Mouse (Mus musculus): ENCODE data around the gene Ccl9. TPM values are rescaled to one million over a fixed set of nuclear protein-coding genes. Genes with fewer than 3 reads are reported as not detected.

Ccl9 gene
- total RNA-seq (2017), result 30.6 and 52.2 TPM in 2 replicates

DNA sequence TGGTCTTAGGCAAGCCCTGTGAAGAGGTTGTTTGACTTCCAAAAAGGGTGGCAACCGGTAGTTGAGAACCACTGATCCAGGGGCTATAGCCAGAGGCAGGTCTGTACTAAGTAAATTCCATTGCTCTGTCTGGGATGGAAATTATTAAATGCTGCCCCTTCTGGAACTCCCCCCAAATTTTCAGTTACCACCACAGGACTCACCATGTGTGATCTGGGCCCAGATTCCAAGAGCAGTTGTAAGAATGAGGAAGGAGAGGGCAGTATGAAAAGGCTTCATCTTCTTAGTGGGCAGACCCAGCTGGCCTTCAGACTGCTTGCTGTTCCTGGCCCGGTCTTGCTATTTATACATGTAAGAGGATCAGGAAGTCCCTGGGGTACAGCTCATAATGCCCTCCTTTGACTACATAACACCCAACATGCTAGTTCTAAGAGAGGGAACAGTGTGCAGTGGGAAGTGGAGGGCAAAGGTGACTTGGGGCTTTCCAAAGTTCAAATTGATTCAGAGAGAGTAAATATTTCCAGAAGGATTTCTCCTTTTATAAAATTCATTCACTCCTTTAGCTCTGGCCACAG is at the start of gene Ccl9:
Ccl9 (minus strand) TSS at position 451 of the 575 bp plus-strand sequence.
- ATAC-seq (ENCODE audit: extremely low read depth, insufficient number of reproducible peaks, low FRiP score, poor library complexity, severe bottlenecking), result no peak

DNA sequence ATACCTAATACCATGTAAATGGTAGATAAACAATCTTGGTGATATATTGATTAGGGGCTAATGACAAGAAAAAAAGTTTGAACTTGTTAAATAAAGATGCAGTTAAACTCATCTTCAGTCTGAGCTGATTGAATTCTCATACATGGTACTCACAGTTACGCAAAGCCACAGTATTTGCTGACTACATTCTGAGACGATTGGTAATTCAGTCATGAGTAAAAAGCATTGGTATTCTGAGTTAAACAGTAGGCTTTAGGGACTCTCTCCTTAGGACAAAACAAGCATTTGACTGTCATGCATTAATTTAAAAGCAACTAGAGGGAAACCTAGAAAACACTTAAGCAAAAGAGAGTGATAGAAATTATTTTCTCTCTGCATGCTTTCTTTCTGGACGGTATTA is 45.1 kb upstream of the Ccl9 start:
- ATAC-seq (ENCODE audit: extremely low read depth, insufficient number of reproducible peaks, low FRiP score, poor library complexity, severe bottlenecking), result no peak

GRCm38 (mm10) chr11:83619037-83619436 is 40.6 kb upstream of the Ccl9 start:
- no peak for ATAC-seq (ENCODE audit: extremely low read depth, insufficient number of reproducible peaks, low FRiP score, poor library complexity, severe bottlenecking)

DNA sequence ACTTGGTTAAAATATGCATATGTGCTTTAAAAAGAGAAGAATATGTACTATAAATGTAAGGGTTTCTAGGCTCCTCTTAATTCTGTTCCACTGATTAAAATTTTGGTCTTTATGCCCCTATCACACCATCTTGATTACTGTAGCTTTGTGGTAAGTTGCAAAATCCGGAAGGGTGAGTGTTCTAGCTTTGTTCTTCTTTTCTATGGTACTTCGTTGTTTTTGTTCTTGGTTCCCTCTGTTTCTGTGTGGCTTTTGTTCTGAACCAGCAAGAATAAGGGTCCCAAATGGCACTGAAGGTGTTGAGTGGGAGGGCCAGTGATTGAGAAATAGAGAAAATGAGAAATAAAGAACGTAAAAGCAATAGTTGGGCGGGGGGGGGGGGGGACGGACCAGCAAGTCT is 39.8 kb upstream of the Ccl9 start:
- ATAC-seq (ENCODE audit: extremely low read depth, insufficient number of reproducible peaks, low FRiP score, poor library complexity, severe bottlenecking), result no peak

GRCm38 (mm10) chr11:83616586-83616985 is 38.1 kb upstream of the Ccl9 start:
- ATAC-seq (ENCODE audit: extremely low read depth, insufficient number of reproducible peaks, low FRiP score, poor library complexity, severe bottlenecking), result peak; percentile 56; the same call in 1 of the 2 replicates

- ATAC-seq (ENCODE audit: extremely low read depth, insufficient number of reproducible peaks, low FRiP score, poor library complexity, severe bottlenecking), result 0 out of 2 replicates have a peak, but pooled peaks have one; percentile 26
Measured at GRCm38 (mm10) chr11:83610900-83611299, 32.5 kb upstream of the Ccl9 start.

DNA sequence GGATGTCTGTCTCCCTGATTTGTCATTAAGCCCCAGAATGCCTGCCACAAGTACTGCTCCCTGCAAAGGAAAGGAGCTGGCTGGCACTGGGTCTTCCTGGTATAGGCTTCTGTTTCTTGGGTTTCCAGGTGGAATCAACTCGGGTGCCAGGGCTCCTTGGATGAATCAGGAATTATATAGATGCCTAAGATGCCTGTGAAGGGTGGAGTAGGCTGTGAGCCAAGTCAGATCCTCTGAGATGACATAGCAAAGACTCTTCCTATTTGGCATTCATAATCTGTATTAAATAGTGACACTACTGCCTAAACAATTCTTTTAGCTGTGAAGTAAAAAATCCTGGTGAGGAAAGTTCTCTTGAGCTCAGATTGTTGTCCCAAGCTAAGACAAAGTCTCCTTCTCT is 28.0 kb upstream of the Ccl9 start:
- no peak for ATAC-seq (ENCODE audit: extremely low read depth, insufficient number of reproducible peaks, low FRiP score, poor library complexity, severe bottlenecking)

DNA sequence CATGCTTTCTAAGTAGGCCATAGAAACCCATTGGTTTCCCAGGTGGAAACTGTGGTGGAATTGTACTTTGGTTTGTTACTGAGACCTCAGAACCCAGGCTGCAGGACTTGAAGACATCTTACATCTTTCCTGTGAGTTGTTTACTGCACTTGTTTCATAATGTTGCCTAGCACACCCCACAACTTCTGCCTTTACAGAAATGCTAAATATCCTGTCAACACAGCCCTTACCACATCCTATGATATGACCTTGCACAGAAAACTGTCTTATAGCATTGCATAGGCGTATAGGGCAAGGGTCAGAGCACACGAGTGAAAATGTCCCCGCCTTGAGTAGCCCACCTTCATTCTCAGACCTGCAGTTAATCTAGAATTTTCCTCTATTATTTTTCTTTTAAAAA is 27.1 kb upstream of the Ccl9 start:
- ATAC-seq (ENCODE audit: extremely low read depth, insufficient number of reproducible peaks, low FRiP score, poor library complexity, severe bottlenecking), result peak; percentile 52

- ATAC-seq (ENCODE audit: extremely low read depth, insufficient number of reproducible peaks, low FRiP score, poor library complexity, severe bottlenecking), result no peak
Measured at GRCm38 (mm10) chr11:83604698-83605097, 26.3 kb upstream of the Ccl9 start.

DNA sequence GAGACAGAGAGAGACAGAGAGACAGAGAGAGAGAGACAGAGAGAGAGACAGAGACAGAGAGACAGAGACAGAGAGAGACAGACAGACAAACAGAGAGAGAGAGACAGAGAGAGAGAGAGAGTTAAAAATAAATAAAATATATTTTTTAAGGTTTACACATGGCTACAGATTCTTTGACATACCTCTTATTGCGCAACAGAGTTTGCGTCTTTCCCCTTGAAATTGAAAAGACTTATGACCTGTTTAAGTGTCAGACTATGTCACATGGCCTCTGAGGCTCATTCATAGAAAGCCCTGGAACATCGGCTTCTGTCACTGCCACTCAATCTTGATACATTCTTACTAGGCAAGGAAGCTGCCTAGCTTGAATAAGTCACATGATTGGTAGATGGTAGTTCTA is 25.0 kb upstream of the Ccl9 start:
- no peak for ATAC-seq (ENCODE audit: extremely low read depth, insufficient number of reproducible peaks, low FRiP score, poor library complexity, severe bottlenecking)

DNA sequence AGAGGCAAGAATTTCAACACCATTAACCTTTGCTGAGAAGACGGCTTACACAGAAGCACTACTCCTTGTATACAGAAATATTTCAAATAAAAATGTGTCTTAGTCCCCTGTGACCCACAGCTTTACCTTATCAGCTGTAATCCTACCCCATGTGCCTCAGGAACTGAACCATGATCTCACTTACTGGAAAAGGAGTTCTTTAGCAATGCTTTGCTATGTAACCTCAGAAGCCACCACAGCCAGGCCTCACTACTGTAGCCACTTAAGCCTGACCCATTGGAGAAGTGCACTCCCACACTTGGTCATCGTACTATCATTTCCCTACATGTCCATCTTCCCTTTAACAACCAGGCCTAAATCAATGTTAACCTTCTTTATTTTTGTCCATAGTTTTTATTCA is 22.1 kb upstream of the Ccl9 start:
- no peak for ATAC-seq (ENCODE audit: extremely low read depth, insufficient number of reproducible peaks, low FRiP score, poor library complexity, severe bottlenecking)

GRCm38 (mm10) chr11:83598991-83599390 is 20.6 kb upstream of the Ccl9 start:
- no peak for ATAC-seq (ENCODE audit: extremely low read depth, insufficient number of reproducible peaks, low FRiP score, poor library complexity, severe bottlenecking)

DNA sequence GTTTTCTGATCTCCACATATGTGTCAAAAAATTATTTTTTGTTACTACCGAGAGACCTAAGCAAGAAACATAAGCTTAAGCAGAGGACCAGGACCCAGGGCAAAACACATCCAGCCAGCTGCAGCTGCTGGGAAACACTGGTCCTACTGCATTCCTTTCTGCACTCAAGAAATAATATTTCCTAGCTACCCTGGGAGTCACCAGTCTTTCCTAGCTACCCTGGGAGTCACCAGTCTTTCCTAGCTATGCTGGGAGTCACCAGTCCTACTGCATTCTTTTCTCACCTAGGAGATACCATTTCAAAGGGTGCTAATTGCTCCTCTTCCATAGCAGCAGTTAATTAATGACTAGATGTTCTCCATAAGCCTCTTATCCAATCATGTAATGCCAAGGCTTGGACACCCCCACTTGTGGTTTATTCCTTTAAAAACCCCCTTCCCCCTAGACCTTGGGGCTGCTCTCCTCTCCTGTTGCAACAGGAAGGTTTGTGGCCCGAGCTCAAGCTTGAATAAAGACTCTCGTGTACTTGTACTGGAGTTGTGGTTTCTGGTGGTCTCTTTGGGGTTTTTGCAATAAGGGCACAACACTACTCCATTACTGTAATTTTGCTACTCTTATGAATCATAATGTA is 19.9 kb upstream of the Ccl9 start:
- no peak for ATAC-seq (ENCODE audit: extremely low read depth, insufficient number of reproducible peaks, low FRiP score, poor library complexity, severe bottlenecking)

- ATAC-seq (ENCODE audit: extremely low read depth, insufficient number of reproducible peaks, low FRiP score, poor library complexity, severe bottlenecking), result no peak
Measured at GRCm38 (mm10) chr11:83597796-83598195, 19.4 kb upstream of the Ccl9 start.

DNA sequence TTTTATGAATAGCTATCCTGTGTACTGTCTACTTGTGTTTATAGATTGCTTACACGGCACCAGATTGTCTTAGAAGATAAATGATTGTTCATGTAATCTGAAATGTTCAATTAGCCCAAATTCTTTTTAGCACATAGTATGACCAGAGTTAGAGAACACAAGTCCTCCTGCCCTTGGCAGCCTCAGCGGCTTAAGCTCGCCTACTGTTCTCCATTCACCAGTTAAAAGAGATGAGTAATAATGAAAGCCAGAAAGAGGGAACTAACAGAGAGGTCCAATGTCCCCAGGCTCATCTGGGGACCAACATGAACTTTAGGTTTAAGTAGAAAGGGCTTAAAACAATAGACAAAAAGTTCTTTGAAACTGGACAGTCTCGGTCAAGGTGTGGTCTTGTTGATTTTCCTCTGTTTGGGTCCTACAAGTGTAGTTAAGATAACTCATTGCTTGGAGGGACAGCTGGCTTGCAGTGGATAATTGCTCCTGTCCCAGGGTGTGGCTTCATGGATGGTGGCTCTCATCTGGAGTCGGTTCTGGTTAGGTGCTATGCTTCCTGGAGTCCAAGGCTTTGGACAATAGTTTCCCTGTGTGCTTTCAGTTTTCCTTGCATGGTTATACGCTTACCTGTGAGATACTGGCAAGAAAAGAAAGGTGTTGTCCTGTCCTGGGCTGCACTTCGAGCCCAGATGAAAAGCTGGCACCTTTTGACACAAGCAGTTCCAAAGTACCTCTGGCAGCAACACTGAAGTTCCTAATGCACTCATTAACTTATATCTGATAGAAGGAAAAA is 17.4 kb upstream of the Ccl9 start:
- peak; percentile 81 for ATAC-seq (ENCODE audit: extremely low read depth, insufficient number of reproducible peaks, low FRiP score, poor library complexity, severe bottlenecking)

GRCm38 (mm10) chr11:83593453-83593852 is 15.0 kb upstream of the Ccl9 start:
- no peak for ATAC-seq (ENCODE audit: extremely low read depth, insufficient number of reproducible peaks, low FRiP score, poor library complexity, severe bottlenecking)

GRCm38 (mm10) chr11:83592853-83593252 is 14.4 kb upstream of the Ccl9 start, which contains the start of gene Ccl6:
Gene Ccl6, minus strand, starts transcription at chr11:83593087.
- peak; percentile 52 for ATAC-seq (ENCODE audit: extremely low read depth, insufficient number of reproducible peaks, low FRiP score, poor library complexity, severe bottlenecking)

GRCm38 (mm10) chr11:83584232-83584631 is 5.8 kb upstream of the Ccl9 start:
- ATAC-seq (ENCODE audit: extremely low read depth, insufficient number of reproducible peaks, low FRiP score, poor library complexity, severe bottlenecking), result no peak

- no peak for ATAC-seq (ENCODE audit: extremely low read depth, insufficient number of reproducible peaks, low FRiP score, poor library complexity, severe bottlenecking)
Measured at GRCm38 (mm10) chr11:83583450-83583754, 5.0 kb upstream of the Ccl9 start.
